ENCODE assay signal across 19 mouse cellular contexts in genomic region chr13:94449593-94449992, GRCm38 (mm10).
"Had no signal": no experiment of that assay in that cellular context is flagged by ENCODE, and none has a peak within 500 bp of the region (broad histone marks: within the 10 kb centered on the region; RNA-seq: fewer than 3 reads in every experiment).

No protein-coding gene starts in this region.

- ATAC-seq: liver, postnatal 0 days; lung, postnatal 0 days; midbrain, embryonic 15.5 days had no signal

- H3K4me2 ChIP-seq: liver, embryonic 13.5 days; liver, embryonic 15.5 days; lung, embryonic 15.5 days; midbrain, embryonic 12.5 days; midbrain, embryonic 15.5 days; neural tube, embryonic 13.5 days had no signal

- DNase-seq: liver, embryonic 13.5 days; liver, postnatal 0 days; lung, adult 2 months; lung, postnatal 14 days; lung, postnatal 36 days; right cerebral cortex, postnatal 25 days; right cerebral cortex, postnatal 4 days; spleen, adult 18-20 months; thymus, adult 18-20 months; thymus, postnatal 14 days; thymus, postnatal 36 days had no signal

- H3K27ac ChIP-seq: liver, embryonic 13.5 days; liver, embryonic 15.5 days; lung, embryonic 15.5 days; macrophage; midbrain, embryonic 12.5 days; midbrain, embryonic 15.5 days; neural tube, embryonic 13.5 days had no signal

- H3K9me3 ChIP-seq: liver, embryonic 13.5 days; liver, embryonic 15.5 days; lung, embryonic 15.5 days; megakaryocyte, embryonic 14.5 days; midbrain, embryonic 12.5 days; midbrain, embryonic 15.5 days; neural tube, embryonic 13.5 days had no signal

- H3K9ac ChIP-seq: liver, embryonic 13.5 days; liver, embryonic 15.5 days; liver, postnatal 0 days; lung, embryonic 15.5 days; midbrain, embryonic 12.5 days; midbrain, embryonic 15.5 days; neural tube, embryonic 13.5 days had no signal

- H3K4me1 ChIP-seq: liver, embryonic 13.5 days; liver, embryonic 15.5 days; lung, embryonic 15.5 days; midbrain, embryonic 12.5 days; midbrain, embryonic 15.5 days; neural tube, embryonic 13.5 days had no signal

- H3K4me3 ChIP-seq: liver, embryonic 13.5 days; liver, embryonic 15.5 days; lung, embryonic 15.5 days; megakaryocyte, embryonic 14.5 days; midbrain, embryonic 12.5 days; midbrain, embryonic 15.5 days; neural tube, embryonic 13.5 days had no signal

- H3K27me3 ChIP-seq: liver, embryonic 13.5 days; liver, embryonic 15.5 days; lung, embryonic 15.5 days; megakaryocyte, embryonic 14.5 days; midbrain, embryonic 12.5 days; midbrain, embryonic 15.5 days; neural tube, embryonic 13.5 days had no signal
